Mouse (Mus musculus): ENCODE measurements around the gene Etfbkmt.

DNA sequence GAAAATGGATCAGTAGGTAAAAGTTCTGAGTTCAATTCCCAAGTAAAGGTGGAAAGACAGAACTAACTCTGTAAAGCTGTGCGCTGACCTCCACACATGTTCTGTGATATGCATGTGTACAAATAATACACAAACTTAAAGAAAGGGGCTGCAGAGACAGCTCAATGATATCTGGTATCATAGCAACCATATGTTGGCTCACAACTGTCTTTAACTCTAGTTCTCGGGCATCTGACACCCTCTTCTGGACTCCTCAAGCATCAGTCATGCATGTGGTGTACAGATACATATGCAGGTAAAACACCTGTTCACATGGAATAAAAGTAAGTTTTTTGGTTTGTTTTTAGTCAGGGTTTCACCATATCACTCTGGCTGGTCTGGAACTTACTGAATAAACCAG lies 28.8 kb downstream of the Etfbkmt start:
- TF ChIP-seq POLR2A (IDR thresholded peaks at IDR 0.05; ENCODE audit: control insufficient read depth, extremely low read depth, insufficient read depth, low read length, poor library complexity): no peak
- no peak for TF ChIP-seq CTCF (IDR thresholded peaks at IDR 0.05; ENCODE audit: borderline replicate concordance, control insufficient read depth, extremely low read depth, insufficient read depth, low read length, poor library complexity)

Data from thymus, adult 2 months (tissue).